8 mouse cellular contexts compared by ENCODE assay signal in genomic region chrX:72986841-72987519, GRCm38 (mm10). TPM values are rescaled to one million over a fixed set of nuclear protein-coding genes. Genes with fewer than 3 reads are reported as not detected.
DNase-seq lines count a peak whose midpoint lies in the region; ATAC-seq lines count a peak whose summit lies in the region.

TSS of gene Zfp185 (plus strand) at chrX:72987339.

- peak; percentile 53 for ATAC-seq in frontal cortex, adult (ENCODE audit: low TSS enrichment)
- peak; percentile 71 for ATAC-seq in embryonic facial prominence, embryonic 15.5 days (ENCODE audit: insufficient number of reproducible peaks, low FRiP score, low TSS enrichment, low read depth)
- ATAC-seq in heart, embryonic 14.5 days (ENCODE audit: insufficient number of reproducible peaks, insufficient read depth, low FRiP score, low read depth): peak; percentile 77
- ATAC-seq in kidney, embryonic 16.5 days (ENCODE audit: low FRiP score, low TSS enrichment): peak; percentile 94
- peak; percentile 79 for ATAC-seq in stomach, embryonic 14.5 days (ENCODE audit: insufficient number of reproducible peaks, insufficient read depth, low FRiP score, low read depth)

- no peaks in the 10 kb centered on the region for H3K27me3 ChIP-seq in embryonic facial prominence, embryonic 15.5 days
- no peaks in the 10 kb centered on the region; the same call in 1 of the 2 replicates for H3K27me3 ChIP-seq in heart, embryonic 14.5 days (ENCODE audit: control insufficient read depth, insufficient read depth, low read length)
- H3K27me3 ChIP-seq in kidney, embryonic 16.5 days (ENCODE audit: insufficient read depth, low read length): peaks cover 11% of the 10 kb centered on the region; the same call in 1 of the 2 replicates
- H3K27me3 ChIP-seq in stomach, embryonic 14.5 days (ENCODE audit: control insufficient read depth, insufficient read depth, low read length): no peaks in the 10 kb centered on the region

- WGBS in embryonic facial prominence, embryonic 15.5 days: 29% methylated on average over 37 of the region's 45 CpGs
- 21% methylated on average over 39 of the region's 45 CpGs for WGBS in heart, embryonic 14.5 days
- WGBS in kidney, embryonic 16.5 days: 19% methylated on average over 38 of the region's 45 CpGs
- WGBS in stomach, embryonic 14.5 days: 24% methylated on average over 34 of the region's 45 CpGs

- H3K36me3 ChIP-seq in embryonic facial prominence, embryonic 15.5 days: no peaks in the 10 kb centered on the region
- no peaks in the 10 kb centered on the region for H3K36me3 ChIP-seq in heart, embryonic 14.5 days (ENCODE audit: control insufficient read depth, insufficient read depth, low read length)
- no peaks in the 10 kb centered on the region for H3K36me3 ChIP-seq in kidney, embryonic 16.5 days (ENCODE audit: insufficient read depth, low read length)
- no peaks in the 10 kb centered on the region for H3K36me3 ChIP-seq in stomach, embryonic 14.5 days (ENCODE audit: control insufficient read depth, insufficient read depth, low read length)

- peak within 1 kb of the TSS; percentile 72 for H3K27ac ChIP-seq in embryonic facial prominence, embryonic 15.5 days (replicated peaks)
- no peak within 1 kb of the TSS for H3K27ac ChIP-seq in heart, embryonic 14.5 days (replicated peaks in 1 of 2; ENCODE audit: control insufficient read depth in 1 of 2, insufficient read depth in 1 of 2, low read depth in 2 of 2, low read length in 2 of 2)
- 0 out of 2 replicates have a peak within 1 kb of the TSS, but pooled peaks have one; percentile 18 for H3K27ac ChIP-seq in kidney, embryonic 16.5 days (ENCODE audit: low read length)
- H3K27ac ChIP-seq in stomach, embryonic 14.5 days (ENCODE audit: low read length): no peak within 1 kb of the TSS

- DNase-seq in frontal cortex, adult 2 months (ENCODE audit: extremely low spot score in 1 of 2, low spot score in 1 of 2): no peak
- peak; percentile 48 for DNase-seq in lung, postnatal 25 days (ENCODE audit: low spot score)
- no peak for DNase-seq in layer of hippocampus, adult 8-10 months (ENCODE audit: low spot score in 2 of 2)

- H3K4me2 ChIP-seq in embryonic facial prominence, embryonic 15.5 days (replicated peaks): peak within 1 kb of the TSS; percentile 52
- H3K4me2 ChIP-seq in heart, embryonic 14.5 days (ENCODE audit: low read length): peak within 1 kb of the TSS; percentile 66
- peak within 1 kb of the TSS; percentile 62 for H3K4me2 ChIP-seq in kidney, embryonic 16.5 days (replicated peaks; ENCODE audit: low read depth, low read length)
- peak within 1 kb of the TSS; percentile 57 for H3K4me2 ChIP-seq in stomach, embryonic 14.5 days (replicated peaks; ENCODE audit: low read depth, low read length)

- H3K4me1 ChIP-seq in embryonic facial prominence, embryonic 15.5 days: no peaks in the 10 kb centered on the region; the same call in 1 of the 2 replicates
- H3K4me1 ChIP-seq in heart, embryonic 14.5 days (ENCODE audit: control insufficient read depth in 2 of 2, insufficient read depth in 2 of 2, low read length in 2 of 2): no peaks in the 10 kb centered on the region; a peak in 1 of 4 replicates
- H3K4me1 ChIP-seq in kidney, embryonic 16.5 days (ENCODE audit: insufficient read depth, low read length): no peaks in the 10 kb centered on the region
- no peaks in the 10 kb centered on the region for H3K4me1 ChIP-seq in stomach, embryonic 14.5 days (ENCODE audit: control insufficient read depth, insufficient read depth, low read length)

- peak within 1 kb of the TSS; percentile 45 for H3K4me3 ChIP-seq in embryonic facial prominence, embryonic 15.5 days (replicated peaks)
- H3K4me3 ChIP-seq in heart, embryonic 14.5 days (ENCODE audit: control insufficient read depth in 1 of 2, insufficient read depth in 1 of 2, low read depth in 1 of 2, low read length in 2 of 2): peak within 1 kb of the TSS; percentile 37 to 51
- H3K4me3 ChIP-seq in kidney, embryonic 16.5 days (ENCODE audit: low read length): peak within 1 kb of the TSS; percentile 45
- peak within 1 kb of the TSS; percentile 33 for H3K4me3 ChIP-seq in stomach, embryonic 14.5 days (ENCODE audit: low read depth, low read length)

- no peak within 1 kb of the TSS for H3K9ac ChIP-seq in embryonic facial prominence, embryonic 15.5 days
- peak within 1 kb of the TSS; percentile 58 for H3K9ac ChIP-seq in heart, embryonic 14.5 days (ENCODE audit: low read length)
- H3K9ac ChIP-seq in kidney, embryonic 16.5 days (replicated peaks; ENCODE audit: low read length): peak within 1 kb of the TSS; percentile 60
- peak within 1 kb of the TSS; percentile 28; the same call in 1 of the 2 replicates for H3K9ac ChIP-seq in stomach, embryonic 14.5 days (replicated peaks; ENCODE audit: low read depth, low read length)

- no peaks in the 10 kb centered on the region for H3K9me3 ChIP-seq in embryonic facial prominence, embryonic 15.5 days (replicated peaks)
- no peaks in the 10 kb centered on the region for H3K9me3 ChIP-seq in heart, embryonic 14.5 days (ENCODE audit: control insufficient read depth, low read length)
- no peaks in the 10 kb centered on the region for H3K9me3 ChIP-seq in kidney, embryonic 16.5 days (ENCODE audit: low read length)
- H3K9me3 ChIP-seq in stomach, embryonic 14.5 days (ENCODE audit: control insufficient read depth, low read depth, low read length): no peaks in the 10 kb centered on the region

RNA-seq across cellular contexts. Expression of gene Zfp185, which starts in this region (rescaled TPM):
- 0.44 and 0.72 TPM in 2 replicates for polyA plus RNA-seq in frontal cortex, adult 2 months (2012; rRNA removed)
- 31.3 and 36.0 TPM in 2 replicates for polyA plus RNA-seq in embryonic facial prominence, embryonic 15.5 days (2015; fragmentation: Nextera tagmentation; extraction: Ambion mirVana)
- polyA plus RNA-seq in heart, embryonic 14.5 days (2014; fragmentation: Nextera tagmentation; extraction: Ambion mirVana): 4.6 and 4.9 TPM in 2 replicates
- polyA plus RNA-seq in kidney, embryonic 16.5 days (2015; fragmentation: Nextera tagmentation; extraction: Ambion mirVana): 7.5 and 7.6 TPM in 2 replicates
- 10.3 and 13.4 TPM in 2 replicates for polyA plus RNA-seq in stomach, embryonic 14.5 days (2014; fragmentation: Nextera tagmentation; extraction: Ambion mirVana)
- 1 to 10 TPM; 1.3 to 1.8 (median 1.5) TPM for total RNA-seq in layer of hippocampus, adult 8-10 months (2022)

Comparison
In these comparisons a context has a peak if more than half of its experiments do, and no peak if none do; other contexts are left out.
1. H3K27ac ChIP-seq: peak in embryonic facial prominence, embryonic 15.5 days (single experiment) and kidney, embryonic 16.5 days (single experiment); none in heart, embryonic 14.5 days (0 of 2) and stomach, embryonic 14.5 days (single experiment).
2. Peak in every context shown above with its lines, with median percentiles within 50 percentile points of each other: ATAC-seq, H3K4me2 ChIP-seq and H3K4me3 ChIP-seq.